ENCODE assay signal across 11 mouse cellular contexts in genomic region chr8:92674244-92675128, GRCm38 (mm10). TPM values are rescaled to one million over a fixed set of nuclear protein-coding genes. Genes with fewer than 3 reads are reported as not detected.
A peak's percentile ranks its signal among the peaks of the same experiment; 100 is the strongest.
DNase-seq lines count a peak whose midpoint lies in the region; ATAC-seq lines count a peak whose summit lies in the region.
"Had no signal": no experiment of that assay in that cellular context is flagged by ENCODE, and none has a peak within 500 bp of the region (broad histone marks: within the 10 kb centered on the region; RNA-seq: fewer than 3 reads in every experiment).

Gene Irx6 (plus strand): TSS chr8:92674288.

- no peaks in the 10 kb centered on the region for H3K9me3 ChIP-seq in liver, embryonic 11.5 days (ENCODE audit: control insufficient read depth, low read length)
- no peaks in the 10 kb centered on the region for H3K9me3 ChIP-seq in forebrain, embryonic 11.5 days (ENCODE audit: control insufficient read depth, low read length)
- H3K9me3 ChIP-seq in limb, embryonic 10.5 days (replicated peaks): no peaks in the 10 kb centered on the region

- no peak for ATAC-seq in liver, embryonic 11.5 days (replicated peaks; ENCODE audit: low FRiP score)
- ATAC-seq in forebrain, embryonic 11.5 days (replicated peaks; ENCODE audit: low FRiP score): 0 out of 2 replicates have a peak, but pooled peaks have one; percentile 29
- no peak for ATAC-seq in megakaryocyte, adult 5-6 weeks (ENCODE audit: poor library complexity, severe bottlenecking)
- ATAC-seq: activated CD4-positive, CD25-positive, alpha-beta regulatory T cell, adult 4 months had no signal

- H3K4me3 ChIP-seq in liver, embryonic 11.5 days (ENCODE audit: low read depth, low read length): peak within 1 kb of the TSS; percentile 41
- peak within 1 kb of the TSS; percentile 37 for H3K4me3 ChIP-seq in forebrain, embryonic 11.5 days (ENCODE audit: low read depth, low read length)
- peak within 1 kb of the TSS; percentile 56 for H3K4me3 ChIP-seq in limb, embryonic 10.5 days

- 2% methylated on average over 59 of the region's 62 CpGs for WGBS in liver, embryonic 11.5 days
- WGBS in forebrain, embryonic 11.5 days: under 1% methylated on average over 57 of the region's 62 CpGs
- 1% methylated on average over 60 of the region's 62 CpGs for WGBS in limb, embryonic 10.5 days

- no peaks in the 10 kb centered on the region; the same call in 1 of the 2 replicates for H3K4me1 ChIP-seq in liver, embryonic 11.5 days (replicated peaks; ENCODE audit: control insufficient read depth, insufficient read depth, low read length)
- H3K4me1 ChIP-seq in forebrain, embryonic 11.5 days (replicated peaks; ENCODE audit: control insufficient read depth, insufficient read depth, low read length): peaks cover 20% of the 10 kb centered on the region
- peaks cover 46% of the 10 kb centered on the region for H3K4me1 ChIP-seq in limb, embryonic 10.5 days

- no peak within 1 kb of the TSS for H3K27ac ChIP-seq in liver, embryonic 11.5 days (ENCODE audit: low read depth, low read length)
- H3K27ac ChIP-seq in forebrain, embryonic 11.5 days (ENCODE audit: low read depth, low read length): no peak within 1 kb of the TSS
- peak within 1 kb of the TSS; percentile 15; the same call in 1 of the 2 replicates for H3K27ac ChIP-seq in limb, embryonic 10.5 days

- H3K36me3 ChIP-seq in liver, embryonic 11.5 days (ENCODE audit: control insufficient read depth, insufficient read depth, low read length): no peaks in the 10 kb centered on the region
- H3K36me3 ChIP-seq in forebrain, embryonic 11.5 days (ENCODE audit: control insufficient read depth, insufficient read depth, low read length): no peaks in the 10 kb centered on the region
- H3K36me3 ChIP-seq in limb, embryonic 10.5 days: no peaks in the 10 kb centered on the region

- H3K9ac ChIP-seq in liver, embryonic 11.5 days (ENCODE audit: low read depth, low read length): no peak within 1 kb of the TSS
- H3K9ac ChIP-seq in forebrain, embryonic 11.5 days (ENCODE audit: low read length): peak within 1 kb of the TSS; percentile 41

- no peak for DNase-seq in liver, embryonic 11.5 days (ENCODE audit: low spot score)
- no peak for DNase-seq in liver
- peak; percentile 67 for DNase-seq in forebrain, embryonic 11.5 days (ENCODE audit: low spot score)
- DNase-seq in limb, embryonic 10.5 days (ENCODE audit: low spot score): peak; percentile 69
- DNase-seq in retina, postnatal 1 day: peak; percentile 75
- DNase-seq in spleen, postnatal 14 days (ENCODE audit: low spot score in 2 of 2): no peak
- no peak for DNase-seq in layer of hippocampus, adult 9-10 months (ENCODE audit: low spot score)
- DNase-seq: right cerebral cortex, postnatal 25 days had no signal

- H3K4me2 ChIP-seq in liver, embryonic 11.5 days: peak within 1 kb of the TSS; percentile 64
- peak within 1 kb of the TSS; percentile 78 for H3K4me2 ChIP-seq in forebrain, embryonic 11.5 days (ENCODE audit: low read depth, low read length, severe bottlenecking)

- peaks cover 74% of the 10 kb centered on the region for H3K27me3 ChIP-seq in liver, embryonic 11.5 days (replicated peaks; ENCODE audit: control insufficient read depth, insufficient read depth, low read length)
- peaks cover 83% of the 10 kb centered on the region for H3K27me3 ChIP-seq in forebrain, embryonic 11.5 days (ENCODE audit: control insufficient read depth, insufficient read depth, low read length)
- H3K27me3 ChIP-seq in limb, embryonic 10.5 days (ENCODE audit: low read depth, poor library complexity, severe bottlenecking): peaks cover 100% of the 10 kb centered on the region

RNA-seq across cellular contexts. Expression of gene Irx6, which starts in this region (rescaled TPM):
- 0.06 TPM in 1 of 2 replicates, not detected in the other for polyA plus RNA-seq in liver, embryonic 11.5 days (2014; fragmentation: Nextera tagmentation; extraction: Ambion mirVana)
- 0.15 and 0.36 TPM in 2 replicates for polyA plus RNA-seq in forebrain, embryonic 11.5 days (2014; fragmentation: Nextera tagmentation; extraction: Ambion mirVana)
- polyA plus RNA-seq in limb, embryonic 10.5 days (2016; fragmentation: Nextera tagmentation; extraction: Ambion mirVana): 0.05 and 0.23 TPM in 2 replicates
- total RNA-seq in megakaryocyte, adult 5-6 weeks (2015): not detected in 2 replicates
- total RNA-seq in megakaryocyte, adult 5-6 weeks (2017): not detected in 2 replicates
- total RNA-seq: heart, postnatal 14 days had no signal
- polyA plus RNA-seq: activated CD4-positive, CD25-positive, alpha-beta regulatory T cell, adult 4 months had no signal

Comparison
In these comparisons a context has a peak if more than half of its experiments do, and no peak if none do; other contexts are left out.
1. Peak in DNase-seq, ATAC-seq, H3K4me3 ChIP-seq, H3K9ac ChIP-seq and H3K4me2 ChIP-seq in forebrain, embryonic 11.5 days; RNA of the gene not detected or under 1 TPM.
2. Peak in DNase-seq, H3K4me3 ChIP-seq and H3K27ac ChIP-seq in limb, embryonic 10.5 days; RNA of the gene not detected or under 1 TPM.